In the genomic region with DNA sequence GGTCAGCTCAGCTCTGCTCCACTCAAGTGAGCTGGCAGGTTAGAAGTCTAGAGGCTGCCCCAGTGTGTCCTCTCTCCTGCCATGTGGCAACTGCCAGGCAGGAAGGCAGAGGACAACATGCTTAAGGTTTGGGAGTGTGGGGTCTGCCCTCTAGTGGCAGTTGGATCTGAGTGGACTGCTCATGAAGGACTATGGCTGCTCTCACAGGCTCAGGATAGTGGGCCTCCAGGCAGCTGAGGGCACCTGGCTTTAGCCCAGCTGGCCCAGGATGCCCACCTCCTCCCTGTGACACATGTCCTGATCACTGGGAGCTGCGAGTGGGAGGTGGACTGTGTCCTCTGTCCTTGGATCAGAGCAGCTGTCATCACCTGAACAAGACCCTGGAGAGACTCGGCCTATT, we compare ENCODE assay signal across 8 mouse cellular contexts. TPM values are rescaled to one million over a fixed set of nuclear protein-coding genes. Genes with fewer than 3 reads are reported as not detected.
DNase-seq lines count a peak whose midpoint lies in the region; ATAC-seq and TF ChIP-seq lines count a peak whose summit lies in the region.

No protein-coding gene starts in this region.

- H3K9ac ChIP-seq in midbrain, embryonic 11.5 days (ENCODE audit: low read length) = no peak overlapping the region
- no peak overlapping the region for H3K9ac ChIP-seq in midbrain, embryonic 16.5 days (ENCODE audit: low read depth, low read length)
- peak overlapping the region; percentile 7 for H3K9ac ChIP-seq in liver, adult 2 months (ENCODE audit: low read depth, low read length)

- TF ChIP-seq POLR2A in cerebellum, adult 2 months (IDR thresholded peaks at IDR 0.05; ENCODE audit: borderline replicate concordance, insufficient read depth, low read length) = no peak
- TF ChIP-seq POLR2A in liver, adult 2 months (IDR thresholded peaks at IDR 0.05; ENCODE audit: extremely low read depth, insufficient read depth, low read length) = no peak

- no peaks in the 10 kb centered on the region for H3K27me3 ChIP-seq in cerebellum, adult 2 months (ENCODE audit: control insufficient read depth, insufficient read depth, low read length)
- H3K27me3 ChIP-seq in midbrain, embryonic 11.5 days (ENCODE audit: control insufficient read depth, insufficient read depth, low read length) = no peaks in the 10 kb centered on the region
- H3K27me3 ChIP-seq in midbrain, embryonic 16.5 days (ENCODE audit: control insufficient read depth, insufficient read depth, low read depth, low read length) = no peaks in the 10 kb centered on the region
- H3K27me3 ChIP-seq in liver, adult 2 months (ENCODE audit: control insufficient read depth, insufficient read depth, low read length) = no peaks in the 10 kb centered on the region

- ATAC-seq in midbrain, embryonic 11.5 days (ENCODE audit: low FRiP score) = peak; percentile 15; the same call in 1 of the 2 replicates
- no peak for ATAC-seq in midbrain, embryonic 16.5 days
- 0 out of 2 replicates have a peak, but pooled peaks have one; percentile 34 for ATAC-seq in erythroblast, adult 5-6 weeks (replicated peaks; ENCODE audit: low FRiP score, poor library complexity, severe bottlenecking)

- 24% methylated on average over 2 of the region's 2 CpGs for WGBS in cerebellum, adult 2 months
- 81% methylated on average over 2 of the region's 2 CpGs for WGBS in midbrain, embryonic 11.5 days
- WGBS in midbrain, embryonic 16.5 days = 73% methylated on average over 2 of the region's 2 CpGs
- 32% methylated on average over 2 of the region's 2 CpGs for WGBS in liver, adult 2 months

- H3K79me2 ChIP-seq in liver, adult 2 months (ENCODE audit: control insufficient read depth, insufficient read depth, low read length) = no peaks in the 10 kb centered on the region

- H3K4me3 ChIP-seq in cerebellum, adult 2 months (replicated peaks; ENCODE audit: insufficient read depth, low read depth, low read length) = no peak overlapping the region
- H3K4me3 ChIP-seq in midbrain, embryonic 11.5 days (ENCODE audit: low read depth, low read length) = no peak overlapping the region
- no peak overlapping the region for H3K4me3 ChIP-seq in midbrain, embryonic 16.5 days (ENCODE audit: low read depth, low read length)
- H3K4me3 ChIP-seq in liver, adult 2 months (ENCODE audit: insufficient read depth, low read depth, low read length) = no peak overlapping the region

- H3K4me1 ChIP-seq in cerebellum, adult 2 months (ENCODE audit: control insufficient read depth, insufficient read depth, low read length) = peaks cover 14% of the 10 kb centered on the region
- H3K4me1 ChIP-seq in midbrain, embryonic 11.5 days (ENCODE audit: control insufficient read depth, insufficient read depth, low read length) = no peaks in the 10 kb centered on the region
- no peaks in the 10 kb centered on the region for H3K4me1 ChIP-seq in midbrain, embryonic 16.5 days (ENCODE audit: control insufficient read depth, insufficient read depth, low read length)
- peaks cover 14% of the 10 kb centered on the region for H3K4me1 ChIP-seq in liver, adult 2 months (ENCODE audit: control insufficient read depth, insufficient read depth, low read length)

- H3K36me3 ChIP-seq in midbrain, embryonic 11.5 days (ENCODE audit: control insufficient read depth, insufficient read depth, low read length) = no peaks in the 10 kb centered on the region
- no peaks in the 10 kb centered on the region for H3K36me3 ChIP-seq in midbrain, embryonic 16.5 days (ENCODE audit: control insufficient read depth, insufficient read depth, low read length)
- H3K36me3 ChIP-seq in liver, adult 2 months (ENCODE audit: control insufficient read depth, insufficient read depth, low read length) = no peaks in the 10 kb centered on the region

- no peaks in the 10 kb centered on the region for H3K9me3 ChIP-seq in midbrain, embryonic 11.5 days (ENCODE audit: control insufficient read depth, low read length)
- H3K9me3 ChIP-seq in midbrain, embryonic 16.5 days (replicated peaks; ENCODE audit: control insufficient read depth, low read length, poor library complexity, severe bottlenecking) = no peaks in the 10 kb centered on the region

- peak; percentile 79; the same call in 1 of the 2 replicates for TF ChIP-seq CTCF in cerebellum, adult 2 months (IDR thresholded peaks at IDR 0.05; ENCODE audit: borderline replicate concordance, insufficient read depth, low read depth, low read length)
- peak; percentile 80 for TF ChIP-seq CTCF in liver, adult 2 months (IDR thresholded peaks at IDR 0.05; ENCODE audit: low read depth, low read length)

- peak; percentile 50 to 60 for DNase-seq in cerebellum, adult 2 months
- DNase-seq in cerebellum, postnatal 4 days (ENCODE audit: low spot score in 2 of 2) = no peak
- no peak for DNase-seq in midbrain, embryonic 11.5 days (ENCODE audit: low spot score, missing footprints)
- peak; percentile 86 for DNase-seq in liver, adult 2 months (ENCODE audit: extremely low read depth, low read depth, low spot score)
- peak; percentile 48 for DNase-seq in thymus, postnatal 25 days
- DNase-seq in adrenal gland, adult 2 months = no peak

- no peak overlapping the region for H3K27ac ChIP-seq in cerebellum, adult 2 months (ENCODE audit: insufficient read depth, low read length)
- no peak overlapping the region for H3K27ac ChIP-seq in midbrain, embryonic 11.5 days (ENCODE audit: low read depth, low read length)
- H3K27ac ChIP-seq in midbrain, embryonic 16.5 days (ENCODE audit: low read length) = no peak overlapping the region
- H3K27ac ChIP-seq in liver, adult 2 months (replicated peaks; ENCODE audit: insufficient read depth, low read depth, low read length) = peak overlapping the region; percentile 79

- no peak overlapping the region for H3K4me2 ChIP-seq in midbrain, embryonic 11.5 days
- H3K4me2 ChIP-seq in midbrain, embryonic 16.5 days (ENCODE audit: low read length) = no peak overlapping the region

RNA-seq across cellular contexts. Expression of a gene that starts 6.2 kb away (rescaled TPM):
- not detected in 2 replicates for polyA plus RNA-seq in cerebellum, adult 2 months (2012; rRNA removed)
- not detected in 2 replicates for polyA plus RNA-seq in midbrain, embryonic 11.5 days (2014; fragmentation: Nextera tagmentation; extraction: Ambion mirVana)
- polyA plus RNA-seq in midbrain, embryonic 16.5 days (2015; fragmentation: Nextera tagmentation; extraction: Ambion mirVana) = not detected in 2 replicates
- not detected in 2 replicates for total RNA-seq in erythroblast, adult 5-6 weeks (2015; ENCODE audit: low replicate concordance)
- not detected in 2 replicates for total RNA-seq in erythroblast, adult 5-6 weeks (2017; ENCODE audit: low replicate concordance)
- total RNA-seq in liver, adult 2 months (2014; rRNA removed) = not detected in 2 replicates
- polyA plus RNA-seq in liver, adult 2 months (2012; rRNA removed) = not detected in 2 replicates
- total RNA-seq in adrenal gland, adult 2 months (2021) = not detected
- polyA plus RNA-seq in adrenal gland, adult 2 months (2012; rRNA removed) = not detected in 2 replicates

RNA-seq across cellular contexts. Expression of a gene that starts 7.4 kb away (rescaled TPM):
- 87.4 and 91.1 TPM in 2 replicates for polyA plus RNA-seq in cerebellum, adult 2 months (2012; rRNA removed)
- 124 and 133 TPM in 2 replicates for polyA plus RNA-seq in midbrain, embryonic 11.5 days (2014; fragmentation: Nextera tagmentation; extraction: Ambion mirVana)
- 102 and 105 TPM in 2 replicates for polyA plus RNA-seq in midbrain, embryonic 16.5 days (2015; fragmentation: Nextera tagmentation; extraction: Ambion mirVana)
- 4.2 and 6.5 TPM in 2 replicates for total RNA-seq in erythroblast, adult 5-6 weeks (2015; ENCODE audit: low replicate concordance)
- total RNA-seq in erythroblast, adult 5-6 weeks (2017; ENCODE audit: low replicate concordance) = 7.7 and 8.8 TPM in 2 replicates
- total RNA-seq in liver, adult 2 months (2014; rRNA removed) = 23.6 and 25.2 TPM in 2 replicates
- polyA plus RNA-seq in liver, adult 2 months (2012; rRNA removed) = 82.4 and 86.1 TPM in 2 replicates
- total RNA-seq in adrenal gland, adult 2 months (2021) = 10 to 100 TPM; 81.2 to 85.7 TPM
- 97.6 and 107 TPM in 2 replicates for polyA plus RNA-seq in adrenal gland, adult 2 months (2012; rRNA removed)

RNA-seq across cellular contexts. Expression of a gene that starts 18.8 kb away (rescaled TPM):
- polyA plus RNA-seq in cerebellum, adult 2 months (2012; rRNA removed) = 16.4 and 17.3 TPM in 2 replicates
- 1.5 and 2.7 TPM in 2 replicates for polyA plus RNA-seq in midbrain, embryonic 11.5 days (2014; fragmentation: Nextera tagmentation; extraction: Ambion mirVana)
- 2.5 and 2.9 TPM in 2 replicates for polyA plus RNA-seq in midbrain, embryonic 16.5 days (2015; fragmentation: Nextera tagmentation; extraction: Ambion mirVana)
- total RNA-seq in erythroblast, adult 5-6 weeks (2015; ENCODE audit: low replicate concordance) = 27.3 and 37.2 TPM in 2 replicates
- total RNA-seq in erythroblast, adult 5-6 weeks (2017; ENCODE audit: low replicate concordance) = 49.4 and 58.3 TPM in 2 replicates
- total RNA-seq in liver, adult 2 months (2014; rRNA removed) = 36.5 and 57.1 TPM in 2 replicates
- polyA plus RNA-seq in liver, adult 2 months (2012; rRNA removed) = 43.5 and 70.7 TPM in 2 replicates
- total RNA-seq in adrenal gland, adult 2 months (2021) = 10 to 100 TPM in 1 of 2 experiments, 1 to 10 TPM in 1; 9.2 to 21.2 TPM
- 31.4 and 33.8 TPM in 2 replicates for polyA plus RNA-seq in adrenal gland, adult 2 months (2012; rRNA removed)

RNA-seq across cellular contexts. Expression of a gene that starts 33.2 kb away (rescaled TPM):
- 156 and 163 TPM in 2 replicates for polyA plus RNA-seq in cerebellum, adult 2 months (2012; rRNA removed)
- 2.4 TPM in 2 replicates for polyA plus RNA-seq in midbrain, embryonic 11.5 days (2014; fragmentation: Nextera tagmentation; extraction: Ambion mirVana)
- 66.9 and 68.5 TPM in 2 replicates for polyA plus RNA-seq in midbrain, embryonic 16.5 days (2015; fragmentation: Nextera tagmentation; extraction: Ambion mirVana)
- 8.3 and 11.9 TPM in 2 replicates for total RNA-seq in erythroblast, adult 5-6 weeks (2015; ENCODE audit: low replicate concordance)
- total RNA-seq in erythroblast, adult 5-6 weeks (2017; ENCODE audit: low replicate concordance) = 5.4 and 9.1 TPM in 2 replicates
- total RNA-seq in liver, adult 2 months (2014; rRNA removed) = 1.5 TPM in 2 replicates
- 0.60 and 1.3 TPM in 2 replicates for polyA plus RNA-seq in liver, adult 2 months (2012; rRNA removed)
- total RNA-seq in adrenal gland, adult 2 months (2021) = 1 to 10 TPM; 4.9 to 5.0 TPM
- 8.6 and 10.5 TPM in 2 replicates for polyA plus RNA-seq in adrenal gland, adult 2 months (2012; rRNA removed)

RNA-seq across cellular contexts. Expression of a gene that starts 46.4 kb away (rescaled TPM):
- polyA plus RNA-seq in cerebellum, adult 2 months (2012; rRNA removed) = 0.21 and 0.25 TPM in 2 replicates
- polyA plus RNA-seq in midbrain, embryonic 11.5 days (2014; fragmentation: Nextera tagmentation; extraction: Ambion mirVana) = 0.12 and 0.29 TPM in 2 replicates
- polyA plus RNA-seq in midbrain, embryonic 16.5 days (2015; fragmentation: Nextera tagmentation; extraction: Ambion mirVana) = 0.14 and 0.39 TPM in 2 replicates
- 1.9 and 2.1 TPM in 2 replicates for total RNA-seq in erythroblast, adult 5-6 weeks (2015; ENCODE audit: low replicate concordance)
- 2.9 and 4.3 TPM in 2 replicates for total RNA-seq in erythroblast, adult 5-6 weeks (2017; ENCODE audit: low replicate concordance)
- 0.18 and 0.54 TPM in 2 replicates for total RNA-seq in liver, adult 2 months (2014; rRNA removed)
- 0.56 and 1.6 TPM in 2 replicates for polyA plus RNA-seq in liver, adult 2 months (2012; rRNA removed)
- total RNA-seq in adrenal gland, adult 2 months (2021) = 1 to 10 TPM in 1 of 2 experiments, under 1 TPM in 1; 0.46 to 1.3 TPM
- 1.7 and 1.9 TPM in 2 replicates for polyA plus RNA-seq in adrenal gland, adult 2 months (2012; rRNA removed)

Comparison
In these comparisons a context has a peak if more than half of its experiments do, and no peak if none do; other contexts are left out.
1. DNase-seq: peak in cerebellum, adult 2 months (2 of 2), liver, adult 2 months (single experiment) and thymus, postnatal 25 days (single experiment); none in cerebellum, postnatal 4 days (0 of 2), midbrain, embryonic 11.5 days (single experiment) and adrenal gland, adult 2 months (single experiment).